Mouse (Mus musculus): Measurements from ENCODE around the gene Zfp646. TPM values are rescaled to one million over a fixed set of nuclear protein-coding genes. Genes with fewer than 3 reads are reported as not detected.
A peak's percentile ranks its signal among the peaks of the same experiment; 100 is the strongest.

The Zfp646 gene
- polyA plus RNA-seq, 1 experiment from 2014 or later, result 10.9 TPM

DNA sequence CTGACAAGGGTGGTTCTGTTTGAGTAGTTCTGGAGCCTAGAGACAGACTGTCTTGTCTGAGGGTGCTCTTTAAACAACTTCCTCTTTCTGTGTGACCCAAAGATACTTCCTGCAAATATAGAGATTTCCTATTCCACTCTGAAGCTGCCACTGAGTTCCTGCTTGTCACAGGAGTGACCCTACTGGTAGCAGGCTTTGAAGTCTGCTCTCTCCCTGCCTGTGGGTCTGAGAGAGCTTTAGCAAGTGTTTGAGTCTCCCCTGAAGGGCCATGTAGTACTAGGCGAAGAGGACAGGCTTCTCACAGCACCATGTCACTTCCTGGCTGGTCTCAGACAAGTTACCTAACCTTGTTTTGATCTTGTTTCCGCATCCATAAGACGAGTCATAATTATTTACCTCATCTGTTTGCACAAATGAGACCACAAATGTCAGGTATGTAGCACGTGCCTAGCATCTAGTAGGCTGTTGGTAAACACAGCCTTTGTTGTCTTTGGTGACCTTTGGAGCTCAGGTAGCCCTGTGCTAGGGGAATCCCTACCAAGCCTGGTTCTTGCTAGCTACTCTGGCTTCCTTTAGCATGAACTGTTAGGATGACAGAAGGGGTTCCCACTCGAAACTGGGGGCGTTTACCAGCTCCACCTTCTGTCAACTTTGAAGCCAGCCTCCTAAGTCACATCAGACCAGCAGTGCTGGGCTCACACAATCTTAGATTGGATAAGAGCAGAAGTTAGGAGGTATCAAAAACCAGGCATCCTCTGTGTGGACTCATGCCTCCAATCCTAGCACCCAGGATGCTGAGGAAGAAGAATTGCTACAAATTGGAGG is 46.6 kb downstream of the Zfp646 start:
- peaks cover under 1% of the 10 kb centered on the region; the same call in 1 of the 2 replicates for H3K27me3 ChIP-seq
- H3K36me3 ChIP-seq, result peaks cover 56% of the 10 kb centered on the region
- H3K9ac ChIP-seq, result no peak overlapping the region
- H3K27ac ChIP-seq (replicated peaks), result no peak overlapping the region; the same call in 1 of the 2 replicates
- H3K4me2 ChIP-seq (replicated peaks), result no peak overlapping the region
- no peaks in the 10 kb centered on the region for H3K9me3 ChIP-seq (replicated peaks)
- no peak for ATAC-seq (ENCODE audit: insufficient number of reproducible peaks, low FRiP score, low TSS enrichment, low read depth)
- H3K4me1 ChIP-seq, result 0 out of 2 replicates have a peak, but pooled peaks cover 4% of the 10 kb centered on the region
- WGBS, result 75% methylated on average over 6 of the region's 6 CpGs
- no peak overlapping the region for H3K4me3 ChIP-seq (replicated peaks)

GRCm38 (mm10) chr7:127923714-127924113 is 47.7 kb downstream of the Zfp646 start:
- Histone ChIP-seq H3K4me2 (replicated peaks) (no peak overlapping the region), H3K4me1 (0 out of 2 replicates have a peak, but pooled peaks cover 4% of the 10 kb centered on the region), H3K4me3 (replicated peaks) (no peak overlapping the region), H3K9ac (no peak overlapping the region), H3K27me3 (peaks cover 8% of the 10 kb centered on the region), H3K36me3 (peaks cover 51% of the 10 kb centered on the region), H3K9me3 (replicated peaks) (no peaks in the 10 kb centered on the region), H3K27ac (replicated peaks) (no peak overlapping the region; the same call in 1 of the 2 replicates)
- ATAC-seq (ENCODE audit: insufficient number of reproducible peaks, low FRiP score, low TSS enrichment, low read depth), result no peak
- WGBS, result 81% methylated on average over 5 of the region's 5 CpGs

GRCm38 (mm10) chr7:127925252-127925651 is 49.2 kb downstream of the Zfp646 start:
- Histone ChIP-seq H3K27me3 (peaks cover 13% of the 10 kb centered on the region), H3K27ac (replicated peaks) (peak overlapping the region; percentile 68), H3K9me3 (replicated peaks) (no peaks in the 10 kb centered on the region), H3K9ac (no peak overlapping the region), H3K4me1 (peaks cover 17% of the 10 kb centered on the region), H3K4me2 (replicated peaks) (no peak overlapping the region), H3K4me3 (replicated peaks) (no peak overlapping the region), H3K36me3 (peaks cover 49% of the 10 kb centered on the region)
- ATAC-seq (ENCODE audit: insufficient number of reproducible peaks, low FRiP score, low TSS enrichment, low read depth), result peak; percentile 70
- WGBS, result 54% methylated on average over 5 of the region's 5 CpGs

DNA sequence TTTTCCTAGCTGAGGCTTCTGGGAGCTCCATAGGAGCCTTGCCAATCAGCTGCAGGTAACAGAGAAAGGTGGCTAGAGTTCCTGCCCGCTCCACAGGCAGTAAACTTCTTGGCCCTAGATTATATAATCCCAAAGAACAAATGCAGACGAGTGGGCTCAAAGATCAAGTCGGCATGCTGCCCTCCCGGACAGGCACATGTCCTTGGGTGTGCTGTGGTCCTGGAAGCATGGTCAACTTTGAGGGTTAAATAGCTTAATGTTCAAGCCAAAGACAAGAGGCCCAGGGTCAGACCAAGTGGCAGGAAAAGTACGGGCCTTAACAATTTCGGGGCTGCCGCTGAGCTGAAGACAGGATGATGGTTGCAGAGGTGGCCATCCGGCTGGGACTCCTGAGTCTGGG is 50.0 kb downstream of the Zfp646 start:
- Histone ChIP-seq H3K9ac (no peak overlapping the region), H3K27ac (replicated peaks) (peak overlapping the region; percentile 68; the same call in 1 of the 2 replicates), H3K4me3 (replicated peaks) (no peak overlapping the region), H3K36me3 (peaks cover 42% of the 10 kb centered on the region), H3K27me3 (peaks cover 13% of the 10 kb centered on the region), H3K4me1 (peaks cover 18% of the 10 kb centered on the region), H3K9me3 (replicated peaks) (no peaks in the 10 kb centered on the region), H3K4me2 (replicated peaks) (no peak overlapping the region)
- 85% methylated on average over 8 of the region's 8 CpGs for WGBS
- ATAC-seq (ENCODE audit: insufficient number of reproducible peaks, low FRiP score, low TSS enrichment, low read depth), result no peak

DNA sequence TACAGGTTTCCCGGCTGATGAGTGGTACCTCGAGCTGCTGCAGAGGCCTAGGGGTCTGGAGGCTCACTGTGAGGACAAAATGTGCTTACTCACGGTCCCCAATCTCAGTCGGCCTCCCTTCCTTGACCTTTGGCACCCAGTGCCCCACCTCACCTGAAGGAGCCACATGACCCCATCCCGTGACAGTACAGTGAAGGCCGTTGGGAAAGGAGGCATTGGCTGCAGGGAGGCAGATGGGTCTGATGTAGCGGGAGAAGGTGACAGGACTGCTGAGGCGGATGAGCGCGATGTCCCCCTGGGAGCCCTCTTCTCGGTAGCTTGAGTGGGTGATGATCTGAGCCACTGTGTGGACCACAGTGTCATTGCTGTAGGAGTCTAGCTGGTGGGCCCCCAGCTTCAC is 50.8 kb downstream of the Zfp646 start:
- peaks cover 26% of the 10 kb centered on the region for H3K4me1 ChIP-seq
- H3K9ac ChIP-seq, result no peak overlapping the region
- H3K4me2 ChIP-seq (replicated peaks), result no peak overlapping the region
- peaks cover 42% of the 10 kb centered on the region for H3K36me3 ChIP-seq
- 82% methylated on average over 11 of the region's 11 CpGs for WGBS
- no peak overlapping the region for H3K4me3 ChIP-seq (replicated peaks)
- H3K27ac ChIP-seq (replicated peaks), result no peak overlapping the region
- ATAC-seq (ENCODE audit: insufficient number of reproducible peaks, low FRiP score, low TSS enrichment, low read depth), result no peak
- H3K9me3 ChIP-seq (replicated peaks), result no peaks in the 10 kb centered on the region
- peaks cover 13% of the 10 kb centered on the region for H3K27me3 ChIP-seq

DNA sequence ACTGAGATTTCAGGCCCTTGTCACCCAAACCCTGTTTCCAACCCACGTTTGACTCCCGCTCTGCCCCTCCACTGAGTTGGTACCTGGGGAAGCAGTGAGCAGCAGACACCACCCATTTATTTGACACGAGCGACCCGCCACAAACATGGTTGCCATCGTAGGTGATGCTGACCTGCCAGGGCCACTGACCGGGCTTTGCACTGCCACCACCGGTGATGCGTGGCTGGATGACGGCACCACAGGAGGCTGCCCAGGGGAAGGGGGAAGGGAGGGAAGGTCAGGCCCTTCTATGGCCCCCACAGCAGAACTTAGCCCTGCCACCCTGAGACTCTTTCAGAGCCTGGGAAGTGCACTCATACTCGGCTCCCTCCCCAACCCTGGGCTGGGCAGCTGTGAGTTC is 51.7 kb downstream of the Zfp646 start:
- peaks cover 13% of the 10 kb centered on the region for H3K27me3 ChIP-seq
- WGBS, result 85% methylated on average over 11 of the region's 11 CpGs
- H3K4me3 ChIP-seq (replicated peaks), result no peak overlapping the region
- H3K4me2 ChIP-seq (replicated peaks), result no peak overlapping the region
- H3K36me3 ChIP-seq, result peaks cover 33% of the 10 kb centered on the region
- H3K9me3 ChIP-seq (replicated peaks), result no peaks in the 10 kb centered on the region
- ATAC-seq (ENCODE audit: insufficient number of reproducible peaks, low FRiP score, low TSS enrichment, low read depth), result no peak
- H3K4me1 ChIP-seq, result peaks cover 34% of the 10 kb centered on the region
- H3K27ac ChIP-seq (replicated peaks), result no peak overlapping the region
- no peak overlapping the region for H3K9ac ChIP-seq

GRCm38 (mm10) chr7:127928596-127928995 is 52.6 kb downstream of the Zfp646 start:
- 41% methylated on average over 5 of the region's 5 CpGs for WGBS
- no peak overlapping the region for H3K27ac ChIP-seq (replicated peaks)

DNA sequence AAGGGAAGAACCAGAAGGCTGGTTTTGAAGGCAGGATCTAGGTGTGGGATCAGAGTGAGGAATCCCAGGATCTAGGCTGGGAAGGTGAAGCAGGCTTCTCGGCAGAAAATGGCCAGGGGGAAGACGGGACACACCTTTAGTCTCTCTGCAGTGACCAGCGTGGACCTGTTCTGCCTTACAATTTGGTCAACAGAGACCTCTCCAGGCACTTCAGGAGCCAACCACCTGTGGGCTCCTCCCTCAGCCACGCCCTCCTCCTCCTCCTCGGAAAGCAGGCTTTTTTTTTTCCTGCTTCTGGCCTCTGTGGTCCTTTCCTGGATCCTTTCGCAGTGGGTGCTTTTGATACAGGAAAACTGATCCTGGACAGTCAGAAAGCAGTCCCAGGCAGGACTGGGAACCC is 53.9 kb downstream of the Zfp646 start, which contains the start of gene Prss8:
TSS of gene Prss8 (minus strand) at position 182 of the 400 bp plus-strand sequence.
- no peak for ATAC-seq (ENCODE audit: insufficient number of reproducible peaks, low FRiP score, low TSS enrichment, low read depth)
- Histone ChIP-seq H3K9ac (peak within 1 kb of the TSS; percentile 48), H3K36me3 (peaks cover 17% of the 10 kb centered on the region), H3K27ac (replicated peaks) (peak within 1 kb of the TSS; percentile 45; the same call in 1 of the 2 replicates), H3K4me2 (replicated peaks) (peak within 1 kb of the TSS; percentile 49), H3K27me3 (peaks cover 13% of the 10 kb centered on the region), H3K9me3 (replicated peaks) (no peaks in the 10 kb centered on the region), H3K4me3 (replicated peaks) (peak within 1 kb of the TSS; percentile 42), H3K4me1 (peaks cover 52% of the 10 kb centered on the region)
- 8% methylated on average over 5 of the region's 6 CpGs for WGBS

More at GRCm38 (mm10) chr7:127928596-127928995, 52.6 kb downstream of the Zfp646 start:
- ATAC-seq (ENCODE audit: insufficient number of reproducible peaks, low FRiP score, low TSS enrichment, low read depth), result no peak
- H3K36me3 ChIP-seq, result peaks cover 25% of the 10 kb centered on the region
- peak overlapping the region; percentile 49 for H3K4me2 ChIP-seq (replicated peaks)
- no peaks in the 10 kb centered on the region for H3K9me3 ChIP-seq (replicated peaks)
- peaks cover 39% of the 10 kb centered on the region for H3K4me1 ChIP-seq
- peak overlapping the region; percentile 42 for H3K4me3 ChIP-seq (replicated peaks)
- H3K9ac ChIP-seq, result no peak overlapping the region
- H3K27me3 ChIP-seq, result peaks cover 13% of the 10 kb centered on the region

GRCm38 (mm10) chr7:127930636-127931035 is 54.6 kb downstream of the Zfp646 start:
- H3K4me2 ChIP-seq (replicated peaks), result no peak overlapping the region
- no peak overlapping the region for H3K9ac ChIP-seq
- H3K4me1 ChIP-seq, result peaks cover 54% of the 10 kb centered on the region
- H3K4me3 ChIP-seq (replicated peaks), result no peak overlapping the region
- H3K27ac ChIP-seq (replicated peaks), result peak overlapping the region; percentile 45; the same call in 1 of the 2 replicates
- no peak for ATAC-seq (ENCODE audit: insufficient number of reproducible peaks, low FRiP score, low TSS enrichment, low read depth)
- peaks cover 10% of the 10 kb centered on the region for H3K36me3 ChIP-seq
- H3K27me3 ChIP-seq, result peaks cover 13% of the 10 kb centered on the region
- no peaks in the 10 kb centered on the region for H3K9me3 ChIP-seq (replicated peaks)
- 73% methylated on average over 5 of the region's 5 CpGs for WGBS

DNA sequence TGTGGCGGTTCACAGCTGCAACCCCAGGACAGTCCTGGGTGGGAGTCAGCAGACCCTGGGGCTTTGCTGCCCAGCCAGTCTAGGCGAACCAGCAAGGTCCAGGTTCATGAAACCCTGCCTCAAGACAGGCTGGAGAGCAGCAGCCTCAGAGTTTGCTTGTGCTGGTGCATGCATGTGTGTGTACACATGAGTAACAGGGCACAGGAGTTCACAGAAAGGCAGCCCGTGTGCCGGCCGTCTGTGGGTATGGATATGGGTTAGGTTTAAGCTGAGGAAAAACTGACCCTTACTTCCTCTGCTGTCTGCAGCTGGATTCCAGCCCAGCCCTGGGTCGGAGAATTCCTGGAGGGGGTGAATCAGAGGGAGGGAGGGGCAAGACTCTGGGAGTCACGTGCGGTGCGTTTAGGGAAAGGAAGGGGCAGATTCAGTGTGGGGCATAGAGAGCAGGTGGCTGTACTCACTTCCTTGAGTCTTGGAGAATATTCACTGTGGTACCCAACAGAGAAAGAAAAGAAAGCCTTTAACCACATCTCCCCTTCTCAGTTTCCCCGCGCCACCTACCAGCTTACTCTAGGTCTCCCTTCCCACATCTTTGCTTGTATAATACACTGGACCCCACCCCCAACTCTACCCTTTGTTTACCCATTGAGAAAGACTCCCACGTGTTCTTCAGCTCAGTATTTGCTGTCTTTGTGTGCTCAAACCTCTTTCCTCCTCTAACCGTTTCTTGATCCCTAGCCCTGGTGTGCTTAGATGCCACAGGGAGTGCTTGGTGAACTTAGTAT is 55.5 kb downstream of the Zfp646 start:
- Histone ChIP-seq H3K4me2 (replicated peaks) (0 out of 2 replicates have a peak overlapping the region, but pooled peaks have one; percentile 10), H3K27ac (replicated peaks) (peak overlapping the region; percentile 75), H3K27me3 (peaks cover 13% of the 10 kb centered on the region), H3K4me1 (peaks cover 58% of the 10 kb centered on the region), H3K36me3 (peaks cover 1% of the 10 kb centered on the region; the same call in 1 of the 2 replicates), H3K9me3 (replicated peaks) (no peaks in the 10 kb centered on the region), H3K4me3 (replicated peaks) (no peak overlapping the region), H3K9ac (no peak overlapping the region)
- WGBS, result 28% methylated on average over 13 of the region's 13 CpGs
- ATAC-seq (ENCODE audit: insufficient number of reproducible peaks, low FRiP score, low TSS enrichment, low read depth), result no peak
